Mouse (Mus musculus): Measurements from ENCODE around the gene Pon3. TPM values are rescaled to one million over a fixed set of nuclear protein-coding genes. Genes with fewer than 3 reads are reported as not detected.

Pon3 gene
- polyA plus RNA-seq, 1 experiment: 5.4 TPM

DNA sequence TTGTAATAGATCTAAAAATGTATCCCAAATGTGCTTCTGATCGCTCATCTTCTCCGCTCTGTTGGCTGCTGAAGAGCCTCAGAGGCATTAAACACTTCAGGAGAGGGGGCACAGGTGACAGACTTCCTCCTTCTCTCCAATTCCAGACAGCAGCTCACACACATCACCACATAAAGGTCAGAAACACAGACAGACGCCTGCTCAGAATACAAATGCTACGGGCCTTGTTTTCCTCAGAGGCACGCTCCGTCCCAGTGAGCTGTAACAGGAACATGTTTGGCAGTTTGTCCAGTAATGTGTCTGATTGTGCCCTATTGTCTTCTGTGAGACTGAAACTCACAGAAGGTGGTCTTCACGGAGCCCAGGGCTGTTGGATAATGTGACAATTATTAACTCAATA is 26.3 kb upstream of the Pon3 start:
- no peaks in the 10 kb centered on the region for H3K4me1 ChIP-seq (replicated peaks; ENCODE audit: control insufficient read depth, insufficient read depth, low read length)
- TF ChIP-seq CTCF (IDR thresholded peaks at IDR 0.05; ENCODE audit: borderline replicate concordance, control insufficient read depth, extremely low read depth, insufficient read depth, low read length, poor library complexity) (no peak), POLR2A (IDR thresholded peaks at IDR 0.05; ENCODE audit: control insufficient read depth, extremely low read depth, insufficient read depth, low read length, poor library complexity) (no peak)
- no peak overlapping the region for H3K27ac ChIP-seq (ENCODE audit: control insufficient read depth, insufficient read depth, low read length)
- no peaks in the 10 kb centered on the region for H3K27me3 ChIP-seq (ENCODE audit: control insufficient read depth, insufficient read depth, low read length)
- 88% methylated on average over 7 of the region's 7 CpGs for WGBS
- H3K36me3 ChIP-seq (ENCODE audit: control insufficient read depth, insufficient read depth, low read length): peaks cover 6% of the 10 kb centered on the region
- H3K4me3 ChIP-seq (ENCODE audit: control insufficient read depth, insufficient read depth, low read length): no peak overlapping the region
- DNase-seq: no peak

DNA sequence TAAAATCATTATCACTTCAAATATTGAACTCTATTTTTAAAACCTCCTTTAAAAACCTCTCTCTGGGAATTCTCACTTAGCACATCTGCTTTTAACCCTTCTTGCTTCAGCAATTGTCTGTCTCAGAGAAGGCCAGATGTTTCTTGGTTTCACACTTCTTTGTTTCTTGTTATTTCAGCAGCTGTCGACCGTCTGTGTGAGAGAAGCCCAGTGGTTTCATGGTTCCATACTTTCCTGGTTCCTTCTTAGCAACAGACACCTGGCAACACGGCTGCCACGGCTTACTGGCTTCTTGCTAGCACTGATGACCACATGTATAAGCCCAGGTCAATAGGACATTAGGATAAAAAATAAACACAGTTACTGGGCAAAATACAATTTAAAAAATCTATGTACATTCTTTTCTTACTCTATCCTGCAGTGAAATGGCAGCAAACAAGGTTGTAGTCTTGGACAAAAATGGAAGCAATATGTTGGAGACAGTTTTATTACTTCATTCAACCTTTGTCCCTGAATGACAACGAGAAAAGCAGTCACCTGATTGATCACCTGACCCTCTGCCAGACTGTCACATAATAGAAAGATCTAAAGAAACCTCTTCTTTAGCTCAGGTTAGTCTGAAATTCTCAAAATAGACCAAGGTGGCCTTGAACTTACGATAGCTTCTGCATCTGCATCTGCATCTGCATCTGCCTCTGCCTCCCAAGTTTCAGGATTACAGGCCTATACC is 24.7 kb upstream of the Pon3 start:
- TF ChIP-seq POLR2A (IDR thresholded peaks at IDR 0.05; ENCODE audit: control insufficient read depth, extremely low read depth, insufficient read depth, low read length, poor library complexity) (no peak), CTCF (IDR thresholded peaks at IDR 0.05; ENCODE audit: borderline replicate concordance, control insufficient read depth, extremely low read depth, insufficient read depth, low read length, poor library complexity) (no peak)
- peaks cover 21% of the 10 kb centered on the region for H3K36me3 ChIP-seq (ENCODE audit: control insufficient read depth, insufficient read depth, low read length)

DNA sequence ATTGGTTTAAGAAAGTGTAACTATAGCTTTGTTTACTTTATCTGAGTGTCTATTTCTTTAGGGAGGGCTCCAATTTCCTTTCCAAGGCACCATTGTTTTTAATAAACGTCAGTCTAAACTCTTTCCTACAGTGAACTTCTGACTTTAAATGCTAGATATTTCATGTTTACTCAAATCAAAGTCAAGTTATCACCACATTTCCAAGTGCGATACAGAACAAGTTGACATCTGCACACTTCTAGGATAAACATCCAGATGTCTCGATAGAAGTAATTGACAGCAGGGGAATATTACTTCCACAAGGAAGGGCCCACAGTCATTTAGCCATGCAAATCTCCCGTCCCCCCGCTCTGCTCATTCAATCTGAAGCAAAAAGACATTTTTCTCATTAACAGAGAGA is 21.9 kb upstream of the Pon3 start:
- Histone ChIP-seq H3K27me3 (ENCODE audit: control insufficient read depth, insufficient read depth, low read length) (no peaks in the 10 kb centered on the region), H3K4me1 (replicated peaks; ENCODE audit: control insufficient read depth, insufficient read depth, low read length) (no peaks in the 10 kb centered on the region), H3K4me3 (ENCODE audit: control insufficient read depth, insufficient read depth, low read length) (no peak overlapping the region), H3K36me3 (ENCODE audit: control insufficient read depth, insufficient read depth, low read length) (peaks cover 23% of the 10 kb centered on the region), H3K27ac (ENCODE audit: control insufficient read depth, insufficient read depth, low read length) (no peak overlapping the region)
- DNase-seq: no peak
- 96% methylated on average over 5 of the region's 5 CpGs for WGBS
- TF ChIP-seq CTCF (IDR thresholded peaks at IDR 0.05; ENCODE audit: borderline replicate concordance, control insufficient read depth, extremely low read depth, insufficient read depth, low read length, poor library complexity): no peak
- TF ChIP-seq POLR2A (IDR thresholded peaks at IDR 0.05; ENCODE audit: control insufficient read depth, extremely low read depth, insufficient read depth, low read length, poor library complexity): no peak

More for the DNA sequence above, 24.7 kb upstream of the Pon3 start:
- DNase-seq: no peak
- Histone ChIP-seq H3K27ac (ENCODE audit: control insufficient read depth, insufficient read depth, low read length) (no peak overlapping the region), H3K27me3 (ENCODE audit: control insufficient read depth, insufficient read depth, low read length) (no peaks in the 10 kb centered on the region), H3K4me1 (replicated peaks; ENCODE audit: control insufficient read depth, insufficient read depth, low read length) (no peaks in the 10 kb centered on the region), H3K4me3 (ENCODE audit: control insufficient read depth, insufficient read depth, low read length) (no peak overlapping the region)
- WGBS: 85% methylated on average over 6 of the region's 6 CpGs

GRCm38 (mm10) chr6:5269641-5270040 is 13.6 kb upstream of the Pon3 start:
- no peak overlapping the region for H3K27ac ChIP-seq (ENCODE audit: control insufficient read depth, insufficient read depth, low read length)
- no peak overlapping the region for H3K4me3 ChIP-seq (ENCODE audit: control insufficient read depth, insufficient read depth, low read length)
- no peak for TF ChIP-seq CTCF (IDR thresholded peaks at IDR 0.05; ENCODE audit: borderline replicate concordance, control insufficient read depth, extremely low read depth, insufficient read depth, low read length, poor library complexity)
- TF ChIP-seq POLR2A (IDR thresholded peaks at IDR 0.05; ENCODE audit: control insufficient read depth, extremely low read depth, insufficient read depth, low read length, poor library complexity): no peak
- H3K36me3 ChIP-seq (ENCODE audit: control insufficient read depth, insufficient read depth, low read length): peaks cover 27% of the 10 kb centered on the region
- no peaks in the 10 kb centered on the region for H3K27me3 ChIP-seq (ENCODE audit: control insufficient read depth, insufficient read depth, low read length)
- no peak for DNase-seq
- no peaks in the 10 kb centered on the region for H3K4me1 ChIP-seq (replicated peaks; ENCODE audit: control insufficient read depth, insufficient read depth, low read length)
- WGBS: 97% methylated on average over 6 of the region's 6 CpGs

- H3K27ac ChIP-seq (ENCODE audit: control insufficient read depth, insufficient read depth, low read length): no peak overlapping the region
- DNase-seq: no peak
- H3K36me3 ChIP-seq (ENCODE audit: control insufficient read depth, insufficient read depth, low read length): peaks cover 20% of the 10 kb centered on the region
- no peaks in the 10 kb centered on the region for H3K4me1 ChIP-seq (replicated peaks; ENCODE audit: control insufficient read depth, insufficient read depth, low read length)
- no peak overlapping the region for H3K4me3 ChIP-seq (ENCODE audit: control insufficient read depth, insufficient read depth, low read length)
- 96% methylated on average over 8 of the region's 8 CpGs for WGBS
- no peaks in the 10 kb centered on the region for H3K27me3 ChIP-seq (ENCODE audit: control insufficient read depth, insufficient read depth, low read length)
- no peak for TF ChIP-seq CTCF (IDR thresholded peaks at IDR 0.05; ENCODE audit: borderline replicate concordance, control insufficient read depth, extremely low read depth, insufficient read depth, low read length, poor library complexity)
- no peak for TF ChIP-seq POLR2A (IDR thresholded peaks at IDR 0.05; ENCODE audit: control insufficient read depth, extremely low read depth, insufficient read depth, low read length, poor library complexity)
Observed at GRCm38 (mm10) chr6:5264793-5265192, 8.7 kb upstream of the Pon3 start.

DNA sequence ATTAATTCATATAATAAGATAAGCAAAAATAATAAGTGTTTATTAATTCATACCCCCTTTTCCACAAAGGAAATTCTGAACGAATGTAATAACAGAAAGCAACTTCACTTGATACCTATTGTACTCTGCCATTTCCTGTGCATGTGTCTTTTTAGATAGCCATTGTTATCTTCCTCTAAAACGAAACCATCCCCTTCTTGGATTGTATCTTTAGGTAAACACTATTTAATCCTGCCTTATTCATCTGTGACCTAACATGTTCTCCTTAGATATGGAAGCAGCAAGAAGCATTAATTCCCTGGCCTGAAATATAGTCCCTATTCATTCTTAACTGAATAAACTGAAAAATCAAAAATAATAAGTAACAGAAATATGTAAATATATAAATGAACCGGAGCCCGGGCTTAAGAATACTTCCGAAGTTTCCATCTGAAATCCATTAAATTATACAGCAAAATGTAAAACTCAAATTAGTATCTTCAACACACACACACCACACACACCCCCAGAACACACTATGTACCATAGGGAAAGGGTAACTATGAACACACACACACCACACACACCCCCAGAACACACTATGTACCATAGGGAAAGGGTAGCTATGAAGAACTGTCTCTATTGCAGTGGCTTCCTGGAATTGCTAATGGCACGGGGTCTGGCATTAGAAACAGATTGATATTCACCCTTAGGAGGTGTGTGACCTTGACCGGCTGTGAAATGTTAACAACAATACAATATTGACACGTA is 7.3 kb upstream of the Pon3 start:
- TF ChIP-seq POLR2A (IDR thresholded peaks at IDR 0.05; ENCODE audit: control insufficient read depth, extremely low read depth, insufficient read depth, low read length, poor library complexity): no peak
- no peak for TF ChIP-seq CTCF (IDR thresholded peaks at IDR 0.05; ENCODE audit: borderline replicate concordance, control insufficient read depth, extremely low read depth, insufficient read depth, low read length, poor library complexity)
- no peaks in the 10 kb centered on the region for H3K27me3 ChIP-seq (ENCODE audit: control insufficient read depth, insufficient read depth, low read length)
- no peak overlapping the region for H3K4me3 ChIP-seq (ENCODE audit: control insufficient read depth, insufficient read depth, low read length)
- H3K27ac ChIP-seq (ENCODE audit: control insufficient read depth, insufficient read depth, low read length): no peak overlapping the region
- DNase-seq: no peak
- H3K4me1 ChIP-seq (replicated peaks; ENCODE audit: control insufficient read depth, insufficient read depth, low read length): no peaks in the 10 kb centered on the region
- 93% methylated on average over 8 of the region's 8 CpGs for WGBS
- peaks cover 13% of the 10 kb centered on the region for H3K36me3 ChIP-seq (ENCODE audit: control insufficient read depth, insufficient read depth, low read length)
